In genomic region chr2:167128699-167129607, GRCm38 (mm10) we compare ENCODE assay signal across 8 mouse cellular contexts.
DNase-seq lines count a peak whose midpoint lies in the region; ATAC-seq and TF ChIP-seq lines count a peak whose summit lies in the region.

No protein-coding gene starts in this region.

- no peak for ATAC-seq in heart, embryonic 13.5 days (ENCODE audit: extremely low read depth, insufficient number of reproducible peaks, low FRiP score, low TSS enrichment)
- peak; percentile 47 for ATAC-seq in kidney, embryonic 15.5 days (replicated peaks; ENCODE audit: low FRiP score)

- WGBS in heart, embryonic 13.5 days = 33% methylated on average over 20 of the region's 20 CpGs
- 22% methylated on average over 20 of the region's 20 CpGs for WGBS in kidney, embryonic 15.5 days

- H3K9me3 ChIP-seq in CH12.LX (replicated peaks; ENCODE audit: low read length) = peaks cover 5% of the 10 kb centered on the region
- H3K9me3 ChIP-seq in heart, embryonic 13.5 days = no peaks in the 10 kb centered on the region
- no peaks in the 10 kb centered on the region for H3K9me3 ChIP-seq in kidney, embryonic 15.5 days (replicated peaks)

- H3K4me2 ChIP-seq in CH12.LX (ENCODE audit: insufficient read depth, low read depth, poor library complexity, severe bottlenecking) = peak overlapping the region; percentile 68
- H3K4me2 ChIP-seq in heart, embryonic 13.5 days = peak overlapping the region; percentile 69
- peak overlapping the region; percentile 61 for H3K4me2 ChIP-seq in kidney, embryonic 15.5 days

- TF ChIP-seq POLR2A in CH12.LX (IDR thresholded peaks at IDR 0.05; ENCODE audit: low read depth, low read length) = no peak
- no peak for TF ChIP-seq POLR2A in bone marrow macrophage, adult 2 months (IDR thresholded peaks at IDR 0.05; ENCODE audit: borderline replicate concordance, low read depth, low read length)

- dilution Hi-C loops in CH12.LX (cut with MboI; ENCODE audit: extremely low pct_ligation_motif_present, extremely low pct_unique_long_range_greater_than_20kb, low sequenced_read_pairs) = no loop called here

- H3K79me2 ChIP-seq in CH12.LX (replicated peaks; ENCODE audit: control insufficient read depth, extremely low read depth, insufficient read depth, poor library complexity, severe bottlenecking) = no peaks in the 10 kb centered on the region

- peak overlapping the region; percentile 4; the same call in 1 of the 2 replicates for H3K9ac ChIP-seq in CH12.LX (ENCODE audit: insufficient read depth, low read depth)
- peak overlapping the region; percentile 71 for H3K9ac ChIP-seq in heart, embryonic 13.5 days
- 0 out of 2 replicates have a peak overlapping the region, but pooled peaks have one; percentile 24 for H3K9ac ChIP-seq in kidney, embryonic 15.5 days

- peaks cover 18 to 60% of the 10 kb centered on the region in 2 experiments for H3K4me1 ChIP-seq in CH12.LX (ENCODE audit: control insufficient read depth in 1 of 2, insufficient read depth in 2 of 2)
- H3K4me1 ChIP-seq in bone marrow macrophage, adult 2 months (ENCODE audit: control insufficient read depth, insufficient read depth, low read length) = 0 out of 2 replicates have a peak, but pooled peaks cover 2% of the 10 kb centered on the region
- H3K4me1 ChIP-seq in heart, embryonic 13.5 days = peaks cover 28% of the 10 kb centered on the region
- H3K4me1 ChIP-seq in kidney, embryonic 15.5 days = peaks cover 56% of the 10 kb centered on the region

- TF ChIP-seq EP300 in CH12.LX (IDR thresholded peaks at IDR 0.05; ENCODE audit: low read length) = no peak

- in situ Hi-C loops in CH12.LX (cut with MboI; ENCODE audit: low pct_ligation_motif_present, low pct_unique_long_range_greater_than_20kb, low sequenced_read_pairs) = no loop called here

- TF ChIP-seq CTCF in CH12.LX (conservative IDR thresholded peaks at IDR 0.05 in 1 of 2, IDR thresholded peaks at IDR 0.05 in 1 of 2; ENCODE audit: low read depth in 2 of 2, low read length in 2 of 2) = no peak
- TF ChIP-seq CTCF in bone marrow macrophage, adult 2 months (IDR thresholded peaks at IDR 0.05; ENCODE audit: low read depth, low read length) = no peak

- H3K27me3 ChIP-seq in CH12.LX (replicated peaks) = peaks cover 5% of the 10 kb centered on the region
- H3K27me3 ChIP-seq in heart, embryonic 13.5 days (replicated peaks) = peaks cover 43% of the 10 kb centered on the region
- no peaks in the 10 kb centered on the region for H3K27me3 ChIP-seq in kidney, embryonic 15.5 days

- no peak for TF ChIP-seq RAD21 in CH12.LX (IDR thresholded peaks at IDR 0.05; ENCODE audit: low read depth, low read length)

- no peaks in the 10 kb centered on the region for H3K36me3 ChIP-seq in CH12.LX (replicated peaks in 1 of 2; ENCODE audit: control insufficient read depth in 1 of 2, insufficient read depth in 1 of 2, low read length in 1 of 2)
- H3K36me3 ChIP-seq in heart, embryonic 13.5 days = no peaks in the 10 kb centered on the region
- no peaks in the 10 kb centered on the region for H3K36me3 ChIP-seq in kidney, embryonic 15.5 days

- peak overlapping the region in 2 of 3 experiments; percentile 10 to 51 for H3K4me3 ChIP-seq in CH12.LX (replicated peaks in 1 of 3; ENCODE audit: low read depth in 2 of 3, low read length in 2 of 3, poor library complexity in 1 of 3)
- H3K4me3 ChIP-seq in bone marrow macrophage, adult 2 months (ENCODE audit: insufficient read depth, low read length) = peak overlapping the region; percentile 51
- peak overlapping the region; percentile 43 for H3K4me3 ChIP-seq in heart, embryonic 13.5 days
- peak overlapping the region; percentile 31 for H3K4me3 ChIP-seq in kidney, embryonic 15.5 days (replicated peaks)

- no peak for DNase-seq in CH12.LX (ENCODE audit: extremely low read depth)
- peak; percentile 62 for DNase-seq in lung, postnatal 25 days (ENCODE audit: low spot score)
- peak; percentile 12 for DNase-seq in spleen, adult 12 weeks (ENCODE audit: low spot score)
- DNase-seq in layer of hippocampus, adult 9-11 months = no peak
- no peak for DNase-seq in adipocyte (ENCODE audit: low spot score)

- H3K27ac ChIP-seq in CH12.LX (ENCODE audit: insufficient read depth, low read depth) = no peak overlapping the region
- no peak overlapping the region for H3K27ac ChIP-seq in bone marrow macrophage, adult 2 months (ENCODE audit: insufficient read depth, low read depth, low read length)
- H3K27ac ChIP-seq in heart, embryonic 13.5 days (replicated peaks) = peak overlapping the region; percentile 61
- H3K27ac ChIP-seq in kidney, embryonic 15.5 days = peak overlapping the region; percentile 94

TF ChIP-seq in CH12.LX, 34 proteins besides CTCF, POLR2A, EP300 and RAD21:
- TF ChIP-seq ELF1 (IDR thresholded peaks at IDR 0.05; ENCODE audit: low read depth, low read length) (peak; percentile 41; the same call in 1 of the 2 replicates), MAZ (IDR thresholded peaks at IDR 0.05; ENCODE audit: low read depth, low read length) (no peak), JUND (conservative IDR thresholded peaks at IDR 0.05; ENCODE audit: low read depth, low read length) (no peak), MEF2A (IDR thresholded peaks at IDR 0.05; ENCODE audit: borderline replicate concordance, low read depth, low read length) (no peak), MAFK (IDR thresholded peaks at IDR 0.05; ENCODE audit: insufficient replicate concordance, low read length) (no peak), CHD2 (IDR thresholded peaks at IDR 0.05; ENCODE audit: low read length) (no peak), ZKSCAN1 (IDR thresholded peaks at IDR 0.05; ENCODE audit: borderline replicate concordance, low read depth, low read length) (no peak), BHLHE40 (IDR thresholded peaks at IDR 0.05; ENCODE audit: low read depth, low read length) (no peak), TBP (conservative IDR thresholded peaks at IDR 0.05; ENCODE audit: low read depth, low read length) (no peak), POLR2AphosphoS2 (IDR thresholded peaks at IDR 0.05; ENCODE audit: low read depth, low read length) (no peak), JUN (IDR thresholded peaks at IDR 0.05; ENCODE audit: insufficient read depth, low read depth, low read length) (no peak), TCF12 (IDR thresholded peaks at IDR 0.05; ENCODE audit: low read depth, low read length) (0 out of 2 replicates have a peak, but pooled peaks have one; percentile 11), NRF1 (IDR thresholded peaks at IDR 0.05; ENCODE audit: low read depth, low read length) (no peak), ZNF384 (IDR thresholded peaks at IDR 0.05; ENCODE audit: low read depth, low read length) (no peak), MAX (IDR thresholded peaks at IDR 0.05; ENCODE audit: low read length) (no peak), SMC3 (IDR thresholded peaks at IDR 0.05; ENCODE audit: low read depth, low read length) (no peak), E2F4 (IDR thresholded peaks at IDR 0.05; ENCODE audit: insufficient replicate concordance, low read depth, low read length) (no peak), CHD1 (IDR thresholded peaks at IDR 0.05; ENCODE audit: low read depth, low read length) (no peak), SIN3A (IDR thresholded peaks at IDR 0.05; ENCODE audit: low read length) (peak; percentile 30; the same call in 1 of the 2 replicates)

Comparison
In these comparisons a context has a peak if more than half of its experiments do, and no peak if none do; other contexts are left out.
1. DNase-seq: peak in lung, postnatal 25 days (single experiment) and spleen, adult 12 weeks (single experiment); none in CH12.LX (single experiment), layer of hippocampus, adult 9-11 months (single experiment) and adipocyte (single experiment).
2. H3K27ac ChIP-seq: peak in heart, embryonic 13.5 days (single experiment) and kidney, embryonic 15.5 days (single experiment); none in CH12.LX (single experiment) and bone marrow macrophage, adult 2 months (single experiment).
3. H3K9ac ChIP-seq: peak in every context shown above with its lines; median percentile 71 in heart, embryonic 13.5 days; 24 in kidney, embryonic 15.5 days; 4 in CH12.LX.
4. Peak in every context shown above with its lines, with median percentiles within 50 percentile points of each other: H3K4me2 ChIP-seq and H3K4me3 ChIP-seq.